Mouse (Mus musculus): ENCODE results near the gene Fastkd3. TPM values are rescaled to one million over a fixed set of nuclear protein-coding genes. Genes with fewer than 3 reads are reported as not detected.

Fastkd3 gene
- total and polyA plus RNA-seq, 3 experiments = 17.8 to 46.6 (median 37.6) TPM

GRCm38 (mm10) chr13:68607652-68608405 is 25.8 kb downstream of the Fastkd3 start:
- no peak for DNase-seq (ENCODE audit: extremely low read depth)
- H3K79me2 ChIP-seq (replicated peaks; ENCODE audit: control insufficient read depth, extremely low read depth, insufficient read depth, poor library complexity, severe bottlenecking) = no peaks in the 10 kb centered on the region
- TF ChIP-seq ZKSCAN1 (IDR thresholded peaks at IDR 0.05; ENCODE audit: borderline replicate concordance, low read depth, low read length) (no peak), PAX5 (IDR thresholded peaks at IDR 0.05; ENCODE audit: low read length) (no peak), GABPA (IDR thresholded peaks at IDR 0.05; ENCODE audit: insufficient replicate concordance, low read depth, low read length) (no peak), CHD2 (IDR thresholded peaks at IDR 0.05; ENCODE audit: low read length) (no peak), KAT2A (IDR thresholded peaks at IDR 0.05; ENCODE audit: insufficient replicate concordance, low read length) (no peak), EP300 (IDR thresholded peaks at IDR 0.05; ENCODE audit: low read length) (no peak), ETS1 (conservative IDR thresholded peaks at IDR 0.05; ENCODE audit: low read depth, low read length) (no peak), CHD1 (IDR thresholded peaks at IDR 0.05; ENCODE audit: low read depth, low read length) (no peak), BHLHE40 (IDR thresholded peaks at IDR 0.05; ENCODE audit: low read depth, low read length) (no peak), TCF12 (IDR thresholded peaks at IDR 0.05; ENCODE audit: low read depth, low read length) (no peak), POLR2AphosphoS2 (IDR thresholded peaks at IDR 0.05; ENCODE audit: low read depth, low read length) (no peak)
- dilution Hi-C loops (cut with MboI; ENCODE audit: extremely low pct_ligation_motif_present, extremely low pct_unique_long_range_greater_than_20kb, low sequenced_read_pairs) = no loop called here
- peak overlapping the region in 1 of 3 experiments; percentile 30 for H3K4me3 ChIP-seq (replicated peaks in 1 of 3; ENCODE audit: low read depth in 2 of 3, low read length in 2 of 3, poor library complexity in 1 of 3)
- H3K9ac ChIP-seq (ENCODE audit: insufficient read depth, low read depth) = no peak overlapping the region
- in situ Hi-C loops (cut with MboI; ENCODE audit: low pct_ligation_motif_present, low pct_unique_long_range_greater_than_20kb, low sequenced_read_pairs) = no loop called here
- peak overlapping the region; percentile 57 for H3K4me2 ChIP-seq (ENCODE audit: insufficient read depth, low read depth, poor library complexity, severe bottlenecking)
- H3K36me3 ChIP-seq (replicated peaks in 1 of 2; ENCODE audit: control insufficient read depth in 1 of 2, insufficient read depth in 1 of 2, low read length in 1 of 2) = no peaks in the 10 kb centered on the region
- H3K4me1 ChIP-seq (ENCODE audit: control insufficient read depth in 1 of 2, insufficient read depth in 2 of 2) = peaks cover 2 to 3% of the 10 kb centered on the region in 2 experiments; a peak in 1 of 4 replicates
- H3K27me3 ChIP-seq (replicated peaks) = no peaks in the 10 kb centered on the region
- peaks cover 4% of the 10 kb centered on the region for H3K9me3 ChIP-seq (replicated peaks; ENCODE audit: low read length)
- H3K27ac ChIP-seq (ENCODE audit: insufficient read depth, low read depth) = no peak overlapping the region

DNA sequence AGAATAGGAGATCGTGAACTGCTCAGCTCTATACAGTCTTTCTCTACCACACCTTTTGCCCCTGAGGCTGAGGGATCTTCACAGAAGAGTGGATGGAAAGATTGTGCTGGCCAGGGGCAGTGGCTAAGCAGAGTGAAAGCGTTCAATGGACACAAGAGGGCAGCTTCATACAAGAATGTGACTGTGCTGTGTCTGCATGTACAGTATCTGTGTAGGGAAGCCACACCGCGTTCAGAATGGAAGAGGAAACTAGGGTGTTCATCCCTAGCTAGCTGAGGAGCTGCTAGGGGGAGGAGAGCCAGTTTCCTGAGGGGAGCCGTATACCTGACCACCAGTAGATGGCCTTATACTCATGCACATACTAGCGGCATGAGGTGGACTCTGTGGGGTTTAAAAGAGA is 40.8 kb downstream of the Fastkd3 start:
- H3K4me2 ChIP-seq (ENCODE audit: insufficient read depth, low read depth, poor library complexity, severe bottlenecking) = no peak overlapping the region
- in situ Hi-C loops (cut with MboI; ENCODE audit: low pct_ligation_motif_present, low pct_unique_long_range_greater_than_20kb, low sequenced_read_pairs) = no loop called here
- dilution Hi-C loops (cut with MboI; ENCODE audit: extremely low pct_ligation_motif_present, extremely low pct_unique_long_range_greater_than_20kb, low sequenced_read_pairs) = no loop called here
- H3K27ac ChIP-seq (ENCODE audit: insufficient read depth, low read depth) = no peak overlapping the region
- no peaks in the 10 kb centered on the region for H3K4me1 ChIP-seq (ENCODE audit: control insufficient read depth in 1 of 2, insufficient read depth in 2 of 2)
- no peak overlapping the region for H3K4me3 ChIP-seq (replicated peaks in 1 of 3; ENCODE audit: low read depth in 2 of 3, low read length in 2 of 3, poor library complexity in 1 of 3)
- no peaks in the 10 kb centered on the region for H3K27me3 ChIP-seq (replicated peaks)
- no peaks in the 10 kb centered on the region for H3K79me2 ChIP-seq (replicated peaks; ENCODE audit: control insufficient read depth, extremely low read depth, insufficient read depth, poor library complexity, severe bottlenecking)
- DNase-seq (ENCODE audit: extremely low read depth) = no peak
- TF ChIP-seq USF1 (IDR thresholded peaks at IDR 0.05; ENCODE audit: low read depth, low read length) (no peak), JUN (IDR thresholded peaks at IDR 0.05; ENCODE audit: insufficient read depth, low read depth, low read length) (no peak), RCOR1 (conservative IDR thresholded peaks at IDR 0.05; ENCODE audit: low read depth, low read length) (no peak), JUND (conservative IDR thresholded peaks at IDR 0.05; ENCODE audit: low read depth, low read length) (no peak), GABPA (IDR thresholded peaks at IDR 0.05; ENCODE audit: insufficient replicate concordance, low read depth, low read length) (no peak), KAT2A (IDR thresholded peaks at IDR 0.05; ENCODE audit: insufficient replicate concordance, low read length) (no peak), NELFE (IDR thresholded peaks at IDR 0.05; ENCODE audit: low read depth, low read length) (no peak), CTCF (conservative IDR thresholded peaks at IDR 0.05 in 1 of 2, IDR thresholded peaks at IDR 0.05 in 1 of 2; ENCODE audit: low read depth in 2 of 2, low read length in 2 of 2) (no peak), MYC (IDR thresholded peaks at IDR 0.05; ENCODE audit: low read depth, low read length) (no peak), TBP (conservative IDR thresholded peaks at IDR 0.05; ENCODE audit: low read depth, low read length) (no peak), PAX5 (IDR thresholded peaks at IDR 0.05; ENCODE audit: low read length) (no peak), IRF4 (IDR thresholded peaks at IDR 0.05; ENCODE audit: low read depth, low read length) (no peak), UBTF (IDR thresholded peaks at IDR 0.05; ENCODE audit: low read depth, low read length) (no peak), NRF1 (IDR thresholded peaks at IDR 0.05; ENCODE audit: low read depth, low read length) (no peak)
- no peaks in the 10 kb centered on the region for H3K36me3 ChIP-seq (replicated peaks in 1 of 2; ENCODE audit: control insufficient read depth in 1 of 2, insufficient read depth in 1 of 2, low read length in 1 of 2)
- H3K9ac ChIP-seq (ENCODE audit: insufficient read depth, low read depth) = no peak overlapping the region
- H3K9me3 ChIP-seq (replicated peaks; ENCODE audit: low read length) = peaks cover 40% of the 10 kb centered on the region
